Mouse (Mus musculus): ENCODE data around the gene Thsd4. TPM values are rescaled to one million over a fixed set of nuclear protein-coding genes. Genes with fewer than 3 reads are reported as not detected.

Gene Thsd4
- polyA plus RNA-seq, 1 experiment from 2014 or later = 19.9 TPM

DNA sequence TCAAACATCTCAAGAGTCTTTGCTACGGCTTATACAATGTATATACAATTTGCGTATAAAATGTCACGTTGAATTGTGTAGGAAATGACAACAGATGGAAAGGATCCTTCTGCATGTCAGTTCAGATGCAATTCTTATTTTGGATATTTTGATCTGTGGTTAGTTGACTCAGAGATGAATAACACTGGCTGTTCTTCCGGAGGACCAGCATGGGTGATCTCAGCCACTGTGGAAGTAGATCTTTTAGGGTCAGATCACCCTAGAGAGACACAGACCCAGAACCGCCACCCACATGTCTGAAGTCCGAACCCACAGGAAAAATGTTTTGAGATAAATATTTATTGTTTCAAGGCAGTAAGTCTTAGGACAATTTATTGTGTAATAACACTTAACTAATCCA lies 198.4 kb downstream of the Thsd4 start:
- ATAC-seq (replicated peaks; ENCODE audit: low FRiP score, low read depth) (no peak), DNase-seq (ENCODE audit: low spot score) (no peak)
- Histone ChIP-seq H3K9me3 (replicated peaks; ENCODE audit: low read length) (no peaks in the 10 kb centered on the region), H3K4me1 (replicated peaks; ENCODE audit: insufficient read depth, low read length) (peaks cover 4% of the 10 kb centered on the region; the same call in 1 of the 2 replicates), H3K27me3 (ENCODE audit: insufficient read depth, low read length) (no peaks in the 10 kb centered on the region), H3K27ac (0 out of 2 replicates have a peak overlapping the region, but pooled peaks have one; percentile 28), H3K9ac (ENCODE audit: low read depth, low read length) (no peak overlapping the region), H3K4me2 (ENCODE audit: low read length) (no peak overlapping the region), H3K36me3 (ENCODE audit: insufficient read depth, low read length) (no peaks in the 10 kb centered on the region), H3K4me3 (replicated peaks; ENCODE audit: low read depth, low read length) (no peak overlapping the region)
- no peak for TF ChIP-seq CTCF (IDR thresholded peaks at IDR 0.05; ENCODE audit: low read depth)
- 77% methylated on average over 6 of the region's 6 CpGs for WGBS

- no peak overlapping the region for H3K9ac ChIP-seq (ENCODE audit: low read depth, low read length)
- DNase-seq (ENCODE audit: low spot score) (no peak), ATAC-seq (replicated peaks; ENCODE audit: low FRiP score, low read depth) (no peak; the same call in 1 of the 2 replicates)
- H3K27me3 ChIP-seq (ENCODE audit: insufficient read depth, low read length) = no peaks in the 10 kb centered on the region
- 64% methylated on average over 8 of the region's 8 CpGs for WGBS
- H3K4me1 ChIP-seq (replicated peaks; ENCODE audit: insufficient read depth, low read length) = peaks cover 29% of the 10 kb centered on the region; the same call in 1 of the 2 replicates
- no peak overlapping the region for H3K27ac ChIP-seq
- H3K4me3 ChIP-seq (replicated peaks; ENCODE audit: low read depth, low read length) = no peak overlapping the region
- H3K9me3 ChIP-seq (replicated peaks; ENCODE audit: low read length) = no peaks in the 10 kb centered on the region
- H3K36me3 ChIP-seq (ENCODE audit: insufficient read depth, low read length) = no peaks in the 10 kb centered on the region
- TF ChIP-seq CTCF (IDR thresholded peaks at IDR 0.05; ENCODE audit: low read depth) = no peak
- no peak overlapping the region for H3K4me2 ChIP-seq (ENCODE audit: low read length)
Observed at GRCm38 (mm10) chr9:60317291-60317690, 204.6 kb downstream of the Thsd4 start.

- Histone ChIP-seq H3K9ac (ENCODE audit: low read depth, low read length) (no peak overlapping the region), H3K27me3 (ENCODE audit: insufficient read depth, low read length) (no peaks in the 10 kb centered on the region), H3K36me3 (ENCODE audit: insufficient read depth, low read length) (no peaks in the 10 kb centered on the region), H3K4me3 (replicated peaks; ENCODE audit: low read depth, low read length) (no peak overlapping the region), H3K27ac (peak overlapping the region; percentile 68), H3K9me3 (replicated peaks; ENCODE audit: low read length) (no peaks in the 10 kb centered on the region), H3K4me2 (ENCODE audit: low read length) (no peak overlapping the region), H3K4me1 (replicated peaks; ENCODE audit: insufficient read depth, low read length) (peaks cover 37% of the 10 kb centered on the region; the same call in 1 of the 2 replicates)
- no peak for DNase-seq (ENCODE audit: low spot score)
- TF ChIP-seq CTCF (IDR thresholded peaks at IDR 0.05; ENCODE audit: low read depth) = no peak
- 41% methylated on average over 5 of the region's 5 CpGs for WGBS
- no peak for ATAC-seq (replicated peaks; ENCODE audit: low FRiP score, low read depth)
Observed at GRCm38 (mm10) chr9:60316510-60316909, 205.3 kb downstream of the Thsd4 start.

DNA sequence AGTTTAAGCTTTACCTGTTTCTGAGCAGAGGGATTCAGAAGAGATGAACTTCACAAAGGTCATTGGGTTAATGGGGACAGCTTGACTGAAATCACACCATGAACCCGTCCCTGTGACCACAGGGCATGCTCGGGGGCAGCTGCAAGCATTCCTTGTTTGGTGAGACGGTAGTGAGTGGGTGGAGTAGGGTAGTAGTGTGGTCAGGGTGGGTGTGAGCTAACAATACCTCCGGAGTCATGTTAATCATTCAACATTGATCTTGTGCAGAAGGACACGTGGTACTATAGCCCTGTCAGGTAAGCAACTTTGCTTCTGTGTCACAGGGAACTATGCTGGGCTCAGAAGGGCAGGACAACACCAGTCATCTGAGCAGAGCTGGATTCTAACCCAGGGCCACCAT lies 206.3 kb downstream of the Thsd4 start:
- peak overlapping the region; percentile 68 for H3K27ac ChIP-seq
- ATAC-seq (replicated peaks; ENCODE audit: low FRiP score, low read depth) (peak; percentile 88), DNase-seq (ENCODE audit: low spot score) (no peak)
- H3K9ac ChIP-seq (ENCODE audit: low read depth, low read length) = no peak overlapping the region
- no peaks in the 10 kb centered on the region for H3K9me3 ChIP-seq (replicated peaks; ENCODE audit: low read length)
- no peaks in the 10 kb centered on the region for H3K36me3 ChIP-seq (ENCODE audit: insufficient read depth, low read length)
- 38% methylated on average over 5 of the region's 5 CpGs for WGBS
- H3K27me3 ChIP-seq (ENCODE audit: insufficient read depth, low read length) = no peaks in the 10 kb centered on the region
- H3K4me3 ChIP-seq (replicated peaks; ENCODE audit: low read depth, low read length) = no peak overlapping the region
- no peak overlapping the region for H3K4me2 ChIP-seq (ENCODE audit: low read length)
- TF ChIP-seq CTCF (IDR thresholded peaks at IDR 0.05; ENCODE audit: low read depth) = no peak
- peaks cover 43% of the 10 kb centered on the region for H3K4me1 ChIP-seq (replicated peaks; ENCODE audit: insufficient read depth, low read length)

GRCm38 (mm10) chr9:60313661-60314060 lies 208.2 kb downstream of the Thsd4 start:
- no peak overlapping the region for H3K4me2 ChIP-seq (ENCODE audit: low read length)
- WGBS = 55% methylated on average over 6 of the region's 6 CpGs
- no peak overlapping the region for H3K9ac ChIP-seq (ENCODE audit: low read depth, low read length)
- TF ChIP-seq CTCF (IDR thresholded peaks at IDR 0.05; ENCODE audit: low read depth) = no peak
- no peaks in the 10 kb centered on the region for H3K9me3 ChIP-seq (replicated peaks; ENCODE audit: low read length)
- H3K36me3 ChIP-seq (ENCODE audit: insufficient read depth, low read length) = no peaks in the 10 kb centered on the region
- ATAC-seq (replicated peaks; ENCODE audit: low FRiP score, low read depth) (no peak), DNase-seq (ENCODE audit: low spot score) (no peak)
- H3K4me3 ChIP-seq (replicated peaks; ENCODE audit: low read depth, low read length) = no peak overlapping the region
- H3K4me1 ChIP-seq (replicated peaks; ENCODE audit: insufficient read depth, low read length) = peaks cover 51% of the 10 kb centered on the region
- H3K27me3 ChIP-seq (ENCODE audit: insufficient read depth, low read length) = no peaks in the 10 kb centered on the region
- no peak overlapping the region for H3K27ac ChIP-seq

GRCm38 (mm10) chr9:60312670-60313069 lies 209.2 kb downstream of the Thsd4 start:
- no peak for ATAC-seq (replicated peaks; ENCODE audit: low FRiP score, low read depth)
- WGBS = 76% methylated on average over 7 of the region's 7 CpGs
- H3K27ac ChIP-seq = no peak overlapping the region
- no peak overlapping the region for H3K4me3 ChIP-seq (replicated peaks; ENCODE audit: low read depth, low read length)
- H3K9ac ChIP-seq (ENCODE audit: low read depth, low read length) = no peak overlapping the region
- no peak overlapping the region for H3K4me2 ChIP-seq (ENCODE audit: low read length)
- peaks cover 56% of the 10 kb centered on the region for H3K4me1 ChIP-seq (replicated peaks; ENCODE audit: insufficient read depth, low read length)
- no peak for TF ChIP-seq CTCF (IDR thresholded peaks at IDR 0.05; ENCODE audit: low read depth)
- DNase-seq (ENCODE audit: low spot score) = no peak
- H3K27me3 ChIP-seq (ENCODE audit: insufficient read depth, low read length) = no peaks in the 10 kb centered on the region
- no peaks in the 10 kb centered on the region for H3K36me3 ChIP-seq (ENCODE audit: insufficient read depth, low read length)
- no peaks in the 10 kb centered on the region for H3K9me3 ChIP-seq (replicated peaks; ENCODE audit: low read length)

DNA sequence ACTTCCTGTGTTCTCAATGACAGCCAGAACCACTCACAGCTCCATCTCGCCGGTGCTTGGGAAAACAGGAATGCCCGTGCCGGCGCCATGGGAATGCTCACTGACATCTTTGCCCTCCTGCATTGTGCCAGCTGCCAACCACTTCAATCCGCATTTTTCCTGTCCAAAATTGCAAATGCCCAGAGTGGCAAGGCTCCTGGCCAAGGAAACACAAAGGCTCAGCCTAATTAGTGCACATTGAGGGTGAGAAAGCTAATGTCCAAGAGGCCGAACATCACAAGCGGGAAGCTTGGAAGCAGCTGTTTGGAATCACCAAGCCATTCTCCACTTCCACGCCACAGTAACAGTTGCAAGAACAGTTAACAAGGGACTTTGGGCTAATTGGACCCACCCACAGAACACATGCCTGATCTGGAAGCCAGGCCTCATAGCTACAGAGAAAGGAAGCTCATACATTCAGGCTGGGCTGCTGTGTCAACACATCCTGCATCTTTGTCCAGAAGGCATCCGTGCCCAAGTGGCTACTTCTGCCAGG lies 210.2 kb downstream of the Thsd4 start:
- H3K27me3 ChIP-seq (ENCODE audit: insufficient read depth, low read length) = no peaks in the 10 kb centered on the region
- TF ChIP-seq CTCF (IDR thresholded peaks at IDR 0.05; ENCODE audit: low read depth) = no peak
- peak; percentile 67 for DNase-seq (ENCODE audit: low spot score)
- peak overlapping the region; percentile 15; the same call in 1 of the 2 replicates for H3K27ac ChIP-seq
- no peak overlapping the region for H3K4me2 ChIP-seq (ENCODE audit: low read length)
- ATAC-seq (replicated peaks; ENCODE audit: low FRiP score, low read depth) = no peak
- no peak overlapping the region for H3K4me3 ChIP-seq (replicated peaks; ENCODE audit: low read depth, low read length)
- H3K9me3 ChIP-seq (replicated peaks; ENCODE audit: low read length) = no peaks in the 10 kb centered on the region
- no peaks in the 10 kb centered on the region for H3K36me3 ChIP-seq (ENCODE audit: insufficient read depth, low read length)
- H3K4me1 ChIP-seq (replicated peaks; ENCODE audit: insufficient read depth, low read length) = peaks cover 48% of the 10 kb centered on the region
- no peak overlapping the region for H3K9ac ChIP-seq (ENCODE audit: low read depth, low read length)
- WGBS = 55% methylated on average over 10 of the region's 10 CpGs

Data from kidney, postnatal 0 days (tissue).